ENCODE assay signal across 8 mouse cellular contexts in genomic region chr19:5848826-5849672, GRCm38 (mm10). TPM values are rescaled to one million over a fixed set of nuclear protein-coding genes. Genes with fewer than 3 reads are reported as not detected.
DNase-seq lines count a peak whose midpoint lies in the region; ATAC-seq and TF ChIP-seq lines count a peak whose summit lies in the region.

No protein-coding gene starts in this region.

- peak overlapping the region; percentile 65 for H3K9ac ChIP-seq in heart, postnatal 0 days (replicated peaks; ENCODE audit: low read depth, low read length)
- H3K9ac ChIP-seq in limb, embryonic 12.5 days (replicated peaks), result peak overlapping the region; percentile 58; the same call in 1 of the 2 replicates

- intact Hi-C loops in gastrocnemius, adult 2 months (cut with DNase I), result no loop called here
- intact Hi-C loops in left cerebral cortex, postnatal 14 days (cut with DNase I), result no loop called here

- H3K36me3 ChIP-seq in embryonic facial prominence, embryonic 10.5 days (replicated peaks), result peaks cover 27% of the 10 kb centered on the region
- H3K36me3 ChIP-seq in heart, postnatal 0 days (replicated peaks; ENCODE audit: control insufficient read depth, insufficient read depth, low read length), result peaks cover 11% of the 10 kb centered on the region; the same call in 1 of the 2 replicates
- peaks cover 30% of the 10 kb centered on the region for H3K36me3 ChIP-seq in limb, embryonic 12.5 days
- H3K36me3 ChIP-seq in myocyte (ENCODE audit: control insufficient read depth, insufficient read depth), result no peaks in the 10 kb centered on the region

- peaks cover 34% of the 10 kb centered on the region for H3K79me2 ChIP-seq in myocyte (ENCODE audit: control insufficient read depth, insufficient read depth)

- 28% methylated on average over 13 of the region's 13 CpGs for WGBS in embryonic facial prominence, embryonic 10.5 days
- WGBS in heart, postnatal 0 days, result 25% methylated on average over 13 of the region's 13 CpGs
- 26% methylated on average over 13 of the region's 13 CpGs for WGBS in limb, embryonic 12.5 days

- H3K9me3 ChIP-seq in embryonic facial prominence, embryonic 10.5 days, result no peaks in the 10 kb centered on the region
- no peaks in the 10 kb centered on the region for H3K9me3 ChIP-seq in heart, postnatal 0 days (replicated peaks; ENCODE audit: control insufficient read depth, low read length)
- H3K9me3 ChIP-seq in limb, embryonic 12.5 days, result no peaks in the 10 kb centered on the region

- DNase-seq in gastrocnemius, adult 2 months, result peak; percentile 85
- DNase-seq in gastrocnemius, postnatal 4 days (ENCODE audit: low spot score in 2 of 2), result no peak
- DNase-seq in ZHBTc4 (ENCODE audit: low read depth, low spot score), result peak; percentile 93
- DNase-seq in embryonic facial prominence, embryonic 10.5 days (ENCODE audit: low spot score), result peak; percentile 48
- peak; percentile 81 for DNase-seq in heart, postnatal 0 days (ENCODE audit: low spot score)
- no peak for DNase-seq in left cerebral cortex, postnatal 14 days (ENCODE audit: low spot score in 2 of 2)

- TF ChIP-seq CTCF in gastrocnemius, adult 2 months (IDR thresholded peaks at IDR 0.05), result no peak
- TF ChIP-seq CTCF in heart, postnatal 0 days (IDR thresholded peaks at IDR 0.05; ENCODE audit: low read depth), result peak; percentile 21; the same call in 1 of the 2 replicates

- ATAC-seq in heart, postnatal 0 days (ENCODE audit: insufficient read depth, low read depth), result no peak
- no peak for ATAC-seq in limb, embryonic 12.5 days (ENCODE audit: insufficient number of reproducible peaks, insufficient read depth, low FRiP score, low TSS enrichment, low read depth)

- H3K4me3 ChIP-seq in gastrocnemius, adult 2 months, result peak overlapping the region; percentile 94
- H3K4me3 ChIP-seq in embryonic facial prominence, embryonic 10.5 days, result peak overlapping the region; percentile 52
- H3K4me3 ChIP-seq in heart, postnatal 0 days (ENCODE audit: low read depth, low read length), result peak overlapping the region; percentile 27
- H3K4me3 ChIP-seq in limb, embryonic 12.5 days (replicated peaks), result 0 out of 2 replicates have a peak overlapping the region, but pooled peaks have one; percentile 2
- peak overlapping the region; percentile 100 for H3K4me3 ChIP-seq in myocyte

- H3K4me2 ChIP-seq in heart, postnatal 0 days (ENCODE audit: low read depth, low read length), result peak overlapping the region; percentile 60
- peak overlapping the region; percentile 33 for H3K4me2 ChIP-seq in limb, embryonic 12.5 days
- H3K4me2 ChIP-seq in myocyte (ENCODE audit: low read depth), result peak overlapping the region; percentile 99

- H3K27me3 ChIP-seq in embryonic facial prominence, embryonic 10.5 days (replicated peaks; ENCODE audit: low read depth, poor library complexity, severe bottlenecking), result no peaks in the 10 kb centered on the region
- H3K27me3 ChIP-seq in heart, postnatal 0 days (ENCODE audit: control insufficient read depth, insufficient read depth, low read length), result no peaks in the 10 kb centered on the region
- no peaks in the 10 kb centered on the region for H3K27me3 ChIP-seq in limb, embryonic 12.5 days
- H3K27me3 ChIP-seq in myocyte (ENCODE audit: control insufficient read depth, insufficient read depth, insufficient read length), result no peaks in the 10 kb centered on the region

- peak overlapping the region; percentile 98 for H3K27ac ChIP-seq in gastrocnemius, adult 2 months
- peak overlapping the region; percentile 93 for H3K27ac ChIP-seq in embryonic facial prominence, embryonic 10.5 days (replicated peaks)
- peak overlapping the region; percentile 99 for H3K27ac ChIP-seq in heart, postnatal 0 days (ENCODE audit: low read depth)
- peak overlapping the region; percentile 98 for H3K27ac ChIP-seq in limb, embryonic 12.5 days

- peaks cover 69% of the 10 kb centered on the region for H3K4me1 ChIP-seq in embryonic facial prominence, embryonic 10.5 days
- peaks cover 65% of the 10 kb centered on the region for H3K4me1 ChIP-seq in heart, postnatal 0 days (ENCODE audit: control insufficient read depth, insufficient read depth)
- peaks cover 59% of the 10 kb centered on the region for H3K4me1 ChIP-seq in limb, embryonic 12.5 days (replicated peaks)

- H3ac ChIP-seq in myocyte (ENCODE audit: control insufficient read depth, insufficient read length), result peak overlapping the region; percentile 15

- peak; percentile 58; the same call in 1 of the 2 replicates for TF ChIP-seq EP300 in heart, postnatal 0 days (IDR thresholded peaks at IDR 0.05; ENCODE audit: low read depth)

- TF ChIP-seq POLR2A in myocyte (IDR thresholded peaks at IDR 0.05; ENCODE audit: insufficient read length, low read depth), result peak; percentile 74

TF ChIP-seq in myocyte, 11 proteins besides CTCF, POLR2A, EP300 and RAD21:
- no peak for TF ChIP-seq REST (IDR thresholded peaks at IDR 0.05; ENCODE audit: insufficient read depth, insufficient read length)
- TF ChIP-seq MYOG (IDR thresholded peaks at IDR 0.05; ENCODE audit: control insufficient read depth in 1 of 3, insufficient read depth in 1 of 3, insufficient read length in 2 of 3, low read depth in 2 of 3), result peak in 1 of 3 experiments; percentile 77
- no peak for TF ChIP-seq E2F4 (IDR thresholded peaks at IDR 0.05; ENCODE audit: insufficient read depth)
- peak in 2 of 3 experiments; percentile 63 to 79 for TF ChIP-seq MYOD1 (IDR thresholded peaks at IDR 0.05; ENCODE audit: control insufficient read depth in 1 of 3, insufficient read length in 2 of 3, low read depth in 2 of 3)
- no peak for TF ChIP-seq TCF12 (IDR thresholded peaks at IDR 0.05; ENCODE audit: insufficient read depth, poor library complexity, severe bottlenecking)
- TF ChIP-seq TCF3 (IDR thresholded peaks at IDR 0.05; ENCODE audit: insufficient read length, low read depth), result peak; percentile 9
- no peak for TF ChIP-seq USF1 (IDR thresholded peaks at IDR 0.05; ENCODE audit: low read depth)
- TF ChIP-seq MAX (IDR thresholded peaks at IDR 0.05; ENCODE audit: low read depth), result no peak
- TF ChIP-seq POLR2AphosphoS2 (IDR thresholded peaks at IDR 0.05; ENCODE audit: insufficient read length, low read depth), result peak; percentile 78
- TF ChIP-seq SRF (IDR thresholded peaks at IDR 0.05; ENCODE audit: control insufficient read depth, insufficient read length, low read depth), result peak; percentile 18
- TF ChIP-seq CEBPB (IDR thresholded peaks at IDR 0.05; ENCODE audit: insufficient read depth, poor library complexity, severe bottlenecking), result peak; percentile 66

RNA-seq across cellular contexts. Expression of gene Frmd8, which starts 26.0 kb away (rescaled TPM):
- total RNA-seq in gastrocnemius, adult 2 months (2021), result 1 to 10 TPM; 3.4 to 4.0 TPM
- 10 to 100 TPM; 16.2 to 16.7 TPM for total RNA-seq in gastrocnemius, postnatal 4 days (2021)
- 44.6 and 45.4 TPM in 2 replicates for polyA plus RNA-seq in embryonic facial prominence, embryonic 10.5 days (2016; fragmentation: Nextera tagmentation; extraction: Ambion mirVana)
- total RNA-seq in heart, postnatal 0 days (2014; rRNA removed; ENCODE audit: low replicate concordance), result 29.1 and 53.8 TPM in 2 replicates
- polyA plus RNA-seq in heart, postnatal 0 days (2015; fragmentation: Nextera tagmentation; extraction: Ambion mirVana), result 12.8 and 14.9 TPM in 2 replicates
- polyA plus RNA-seq in limb, embryonic 12.5 days (2016; fragmentation: Nextera tagmentation; extraction: Ambion mirVana), result 37.2 and 41.4 TPM in 2 replicates
- 22.3 TPM for polyA plus RNA-seq in myocyte (2012; fragmentation: generic; extraction: Trizol)
- 10 to 100 TPM; 11.1 to 12.1 TPM for total RNA-seq in left cerebral cortex, postnatal 14 days (2021)

RNA-seq across cellular contexts. Expression of gene Slc25a45, which starts 28.6 kb away (rescaled TPM):
- under 1 TPM; 0.79 to 0.84 TPM for total RNA-seq in gastrocnemius, adult 2 months (2021)
- total RNA-seq in gastrocnemius, postnatal 4 days (2021), result 1 to 10 TPM; 3.7 to 3.8 TPM
- polyA plus RNA-seq in embryonic facial prominence, embryonic 10.5 days (2016; fragmentation: Nextera tagmentation; extraction: Ambion mirVana), result 2.5 and 2.9 TPM in 2 replicates
- 3.1 and 4.8 TPM in 2 replicates for total RNA-seq in heart, postnatal 0 days (2014; rRNA removed; ENCODE audit: low replicate concordance)
- 2.8 and 2.9 TPM in 2 replicates for polyA plus RNA-seq in heart, postnatal 0 days (2015; fragmentation: Nextera tagmentation; extraction: Ambion mirVana)
- 1.2 and 2.1 TPM in 2 replicates for polyA plus RNA-seq in limb, embryonic 12.5 days (2016; fragmentation: Nextera tagmentation; extraction: Ambion mirVana)
- 5.2 TPM for polyA plus RNA-seq in myocyte (2012; fragmentation: generic; extraction: Trizol)
- 1 to 10 TPM; 2.8 to 3.0 TPM for total RNA-seq in left cerebral cortex, postnatal 14 days (2021)

RNA-seq across cellular contexts. Expression of gene Tigd3, which starts 44.9 kb away (rescaled TPM):
- total RNA-seq in gastrocnemius, adult 2 months (2021), result under 1 TPM; 0.10 to 0.20 TPM
- total RNA-seq in gastrocnemius, postnatal 4 days (2021), result 1 to 10 TPM; 1.5 to 2.6 TPM
- polyA plus RNA-seq in embryonic facial prominence, embryonic 10.5 days (2016; fragmentation: Nextera tagmentation; extraction: Ambion mirVana), result 6.8 and 7.4 TPM in 2 replicates
- 0.81 and 3.3 TPM in 2 replicates for total RNA-seq in heart, postnatal 0 days (2014; rRNA removed; ENCODE audit: low replicate concordance)
- polyA plus RNA-seq in heart, postnatal 0 days (2015; fragmentation: Nextera tagmentation; extraction: Ambion mirVana), result 0.85 and 0.91 TPM in 2 replicates
- polyA plus RNA-seq in limb, embryonic 12.5 days (2016; fragmentation: Nextera tagmentation; extraction: Ambion mirVana), result 5.5 and 6.6 TPM in 2 replicates
- 0.31 TPM for polyA plus RNA-seq in myocyte (2012; fragmentation: generic; extraction: Trizol)
- total RNA-seq in left cerebral cortex, postnatal 14 days (2021), result 1 to 10 TPM; 5.6 to 5.9 TPM

Comparison
In these comparisons a context has a peak if more than half of its experiments do, and no peak if none do; other contexts are left out.
1. DNase-seq: peak in gastrocnemius, adult 2 months (single experiment), ZHBTc4 (single experiment), embryonic facial prominence, embryonic 10.5 days (single experiment) and heart, postnatal 0 days (single experiment); none in gastrocnemius, postnatal 4 days (0 of 2) and left cerebral cortex, postnatal 14 days (0 of 2).
2. H3K4me3 ChIP-seq: peak in every context shown above with its lines; median percentile 100 in myocyte; 94 in gastrocnemius, adult 2 months; 52 in embryonic facial prominence, embryonic 10.5 days; 27 in heart, postnatal 0 days; 2 in limb, embryonic 12.5 days.
3. H3K4me2 ChIP-seq: peak in every context shown above with its lines; median percentile 99 in myocyte; 60 in heart, postnatal 0 days; 33 in limb, embryonic 12.5 days.
4. Peak in every context shown above with its lines, with median percentiles within 50 percentile points of each other: H3K27ac ChIP-seq.